Mouse (Mus musculus) CH12.LX (cell line): ENCODE results near the gene Nol10. TPM values are rescaled to one million over a fixed set of nuclear protein-coding genes. Genes with fewer than 3 reads are reported as not detected.

Experiments used
- DNase-seq: peaks from one replicate; pipeline ENCODE4 v3.0.0-alpha.2; 2013; ENCODE audit errors: extremely low read depth
- H3K27ac ChIP-seq: 2 replicates; pipeline ENCODE4 v1.5.1; 2012; ENCODE audit warnings: low read depth, mild to moderate bottlenecking, control low read depth, moderate library complexity; ENCODE audit not compliant: insufficient read depth
- H3K27me3 ChIP-seq: replicated peaks from 2 replicates; pipeline ENCODE3; 2012; ENCODE audit warnings: inconsistent platforms
- H3K36me3 ChIP-seq, 2 experiments: replicated peaks in 1 of 2; 2 replicates each; pipeline versions ENCODE3 to v1.6.1; 2012; ENCODE audit warnings: inconsistent platforms in 1 of 2, low read length in 1 of 2, mild to moderate bottlenecking in 1 of 2, mixed read lengths in 1 of 2, moderate library complexity in 1 of 2; ENCODE audit not compliant: control insufficient read depth in 1 of 2, insufficient read depth in 1 of 2
- H3K4me1 ChIP-seq, 2 experiments: 2 replicates each; pipeline ENCODE4 v1.6.1; 2012; ENCODE audit warnings: inconsistent platforms in 1 of 2, moderate library complexity in 1 of 2; ENCODE audit not compliant: insufficient read depth in 2 of 2, control insufficient read depth in 1 of 2
- H3K4me2 ChIP-seq: 2 replicates; pipeline ENCODE4 v1.6.1; 2012; ENCODE audit warnings: low read depth, mild to moderate bottlenecking, control low read depth; ENCODE audit not compliant: poor library complexity, insufficient read depth, severe bottlenecking
- H3K4me3 ChIP-seq, 3 experiments: fragments of 150-350 bp in 1 of 3; sonication (generic) in 1 of 3; replicated peaks in 1 of 3; 2 replicates each; pipeline versions ENCODE3 to v1.5.1; 2011 to 2012; ENCODE audit warnings: low read depth in 2 of 3, low read length in 2 of 3, mild to moderate bottlenecking in 2 of 3, moderate library complexity in 2 of 3, control low read depth in 1 of 3, improper control_type of control experiment in 1 of 3, inconsistent platforms in 1 of 3, mixed read lengths in 1 of 3; ENCODE audit not compliant: poor library complexity in 1 of 3
- H3K79me2 ChIP-seq: replicated peaks from 2 replicates; pipeline ENCODE4 v1.6.1; 2012; ENCODE audit warnings: mild to moderate bottlenecking, moderate library complexity; ENCODE audit not compliant: control insufficient read depth, poor library complexity, insufficient read depth, severe bottlenecking; ENCODE audit errors: extremely low read depth
- H3K9ac ChIP-seq: 2 replicates; pipeline ENCODE4 v1.6.1; 2012; ENCODE audit warnings: low read depth, mild to moderate bottlenecking, control low read depth, moderate library complexity; ENCODE audit not compliant: insufficient read depth
- H3K9me3 ChIP-seq: replicated peaks from 2 replicates; pipeline ENCODE3; 2012; ENCODE audit warnings: low read length, inconsistent platforms, mixed read lengths
- BHLHE40 ChIP-seq: IDR thresholded peaks from 2 replicates; pipeline ENCODE4 v1.6.1; 2011; ENCODE audit warnings: mild to moderate bottlenecking, low read depth, low read length, improper control_type of control experiment
- CHD1 ChIP-seq: IDR thresholded peaks from 2 replicates; pipeline ENCODE4 v1.6.1; 2012; ENCODE audit warnings: low read depth, low read length, improper control_type of control experiment, inconsistent platforms
- CHD2 ChIP-seq: IDR thresholded peaks from 2 replicates; pipeline ENCODE4 v1.6.1; 2011; ENCODE audit warnings: low read length, improper control_type of control experiment
- CTCF ChIP-seq, 2 experiments: IDR thresholded peaks in 1 of 2; conservative IDR thresholded peaks in 1 of 2; 2 replicates each; pipeline ENCODE4 v1.5.1; 2011 to 2012; ENCODE audit warnings: low read depth in 2 of 2, low read length in 2 of 2, improper control_type of control experiment in 1 of 2, inconsistent platforms in 1 of 2, mild to moderate bottlenecking in 1 of 2, moderate library complexity in 1 of 2
- ELF1 ChIP-seq: IDR thresholded peaks from 2 replicates; pipeline ENCODE4 v1.6.1; 2014; ENCODE audit warnings: low read depth, mild to moderate bottlenecking, inconsistent platforms, low read length, improper control_type of control experiment
- EP300 ChIP-seq: IDR thresholded peaks from 2 replicates; pipeline ENCODE4 v1.6.1; 2011; ENCODE audit warnings: low read length, improper control_type of control experiment
- ETS1 ChIP-seq: conservative IDR thresholded peaks from 2 replicates; pipeline ENCODE4 v1.6.1; 2012; ENCODE audit warnings: low read depth, mild to moderate bottlenecking, inconsistent platforms, low read length, improper control_type of control experiment, moderate library complexity
- GABPA ChIP-seq: IDR thresholded peaks from 2 replicates; pipeline ENCODE4 v1.6.1; 2012; ENCODE audit warnings: low read depth, low read length, improper control_type of control experiment, inconsistent platforms; ENCODE audit not compliant: insufficient replicate concordance
- HCFC1 ChIP-seq: IDR thresholded peaks from 2 replicates; pipeline ENCODE4 v1.6.1; 2012; ENCODE audit warnings: low read depth, mild to moderate bottlenecking, inconsistent platforms, low read length, improper control_type of control experiment
- IRF4 ChIP-seq: IDR thresholded peaks from 2 replicates; pipeline ENCODE4 v1.6.1; 2014; ENCODE audit warnings: low read depth, mild to moderate bottlenecking, inconsistent platforms, low read length, improper control_type of control experiment
- JUN ChIP-seq: IDR thresholded peaks from 2 replicates; pipeline ENCODE4 v1.6.1; 2011; ENCODE audit warnings: low read depth, mild to moderate bottlenecking, low read length, improper control_type of control experiment, moderate library complexity; ENCODE audit not compliant: insufficient read depth
- KAT2A ChIP-seq: IDR thresholded peaks from 2 replicates; pipeline ENCODE4 v1.6.1; 2012; ENCODE audit warnings: low read length, improper control_type of control experiment, inconsistent platforms; ENCODE audit not compliant: insufficient replicate concordance
- MAFK ChIP-seq: IDR thresholded peaks from 2 replicates; pipeline ENCODE4 v1.6.1; 2011; ENCODE audit warnings: low read length, improper control_type of control experiment; ENCODE audit not compliant: insufficient replicate concordance
- MAX ChIP-seq: IDR thresholded peaks from 2 replicates; pipeline ENCODE4 v1.6.1; 2011; ENCODE audit warnings: low read length, improper control_type of control experiment
- MAZ ChIP-seq: IDR thresholded peaks from 2 replicates; pipeline ENCODE4 v1.6.1; 2012; ENCODE audit warnings: low read depth, mild to moderate bottlenecking, inconsistent platforms, low read length, improper control_type of control experiment, moderate library complexity
- MYC ChIP-seq: IDR thresholded peaks from 2 replicates; pipeline ENCODE4 v1.6.1; 2011; ENCODE audit warnings: low read depth, mild to moderate bottlenecking, improper control_type of control experiment, low read length
- NELFE ChIP-seq: IDR thresholded peaks from 2 replicates; pipeline ENCODE4 v1.6.1; 2011; ENCODE audit warnings: low read depth, low read length, improper control_type of control experiment
- PAX5 ChIP-seq: IDR thresholded peaks from 2 replicates; pipeline ENCODE4 v1.6.1; 2012; ENCODE audit warnings: low read length, inconsistent platforms, mixed read lengths
- POLR2A ChIP-seq: IDR thresholded peaks from 2 replicates; pipeline ENCODE4 v1.6.1; 2011; ENCODE audit warnings: low read depth, mild to moderate bottlenecking, improper control_type of control experiment, low read length
- POLR2AphosphoS2 ChIP-seq: IDR thresholded peaks from 2 replicates; pipeline ENCODE4 v1.6.1; 2011; ENCODE audit warnings: low read depth, low read length, improper control_type of control experiment
- RCOR1 ChIP-seq: conservative IDR thresholded peaks from 2 replicates; pipeline ENCODE4 v1.6.1; 2012; ENCODE audit warnings: low read depth, mild to moderate bottlenecking, inconsistent platforms, low read length, improper control_type of control experiment
- SIN3A ChIP-seq: IDR thresholded peaks from 2 replicates; pipeline ENCODE4 v1.6.1; 2012; ENCODE audit warnings: low read length, improper control_type of control experiment, inconsistent platforms
- TCF12 ChIP-seq: IDR thresholded peaks from 2 replicates; pipeline ENCODE4 v1.6.1; 2014; ENCODE audit warnings: low read depth, mild to moderate bottlenecking, inconsistent platforms, low read length, improper control_type of control experiment
- UBTF ChIP-seq: IDR thresholded peaks from 2 replicates; pipeline ENCODE4 v1.6.1; 2012; ENCODE audit warnings: low read depth, mild to moderate bottlenecking, inconsistent platforms, low read length, improper control_type of control experiment, moderate library complexity
- USF1 ChIP-seq: IDR thresholded peaks from 2 replicates; pipeline ENCODE4 v1.6.1; 2014; ENCODE audit warnings: low read depth, mild to moderate bottlenecking, inconsistent platforms, low read length, improper control_type of control experiment
- ZC3H11A ChIP-seq: IDR thresholded peaks from 2 replicates; pipeline ENCODE4 v1.6.1; 2012; ENCODE audit warnings: low read depth, mild to moderate bottlenecking, inconsistent platforms, low read length, improper control_type of control experiment
- ZKSCAN1 ChIP-seq: IDR thresholded peaks from 2 replicates; pipeline ENCODE4 v1.6.1; 2012; ENCODE audit warnings: low read depth, inconsistent platforms, low read length, improper control_type of control experiment, borderline replicate concordance
- ZNF384 ChIP-seq: IDR thresholded peaks from 2 replicates; pipeline ENCODE4 v1.6.1; 2012; ENCODE audit warnings: low read depth, low read length, improper control_type of control experiment, inconsistent platforms
- dilution Hi-C: fragments of 300-500 bp; cut with MboI; formaldehyde crosslinking; loops from 2 replicates; pipeline ENCODE4 v1.14.3; 2020; ENCODE audit warnings: low sequenced_read_pairs; ENCODE audit not compliant: extremely low pct_unique_long_range_greater_than_20kb, extremely low pct_ligation_motif_present
- in situ Hi-C: fragments of 300-500 bp; cut with MboI; formaldehyde crosslinking; loops from 3 replicates; pipeline ENCODE4 v1.14.3; 2019; ENCODE audit warnings: low sequenced_read_pairs, low pct_ligation_motif_present, low pct_unique_long_range_greater_than_20kb, mixed read lengths
- polyA plus RNA-seq: library from polyadenylated mRNA; unstranded; fragments of >175 nt; gene quantifications from 2 replicates; pipeline ENCODE4 v1.2.1, GENCODE M21; 2012; ENCODE audit warnings: low read depth; ENCODE audit not compliant: insufficient read length
- total RNA-seq, 2 experiments: library from RNA; depleted of rRNA; stranded (reverse); fragments of 300-350 nt in 1 of 2; fragments of >200 nt in 1 of 2; gene quantifications; 2 replicates each; pipeline ENCODE4 v1.2.3; 2012 to 2014

The Nol10 gene
- total and polyA plus RNA-seq, 3 experiments: 10.9 to 65.8 (median 14.5) TPM

DNA sequence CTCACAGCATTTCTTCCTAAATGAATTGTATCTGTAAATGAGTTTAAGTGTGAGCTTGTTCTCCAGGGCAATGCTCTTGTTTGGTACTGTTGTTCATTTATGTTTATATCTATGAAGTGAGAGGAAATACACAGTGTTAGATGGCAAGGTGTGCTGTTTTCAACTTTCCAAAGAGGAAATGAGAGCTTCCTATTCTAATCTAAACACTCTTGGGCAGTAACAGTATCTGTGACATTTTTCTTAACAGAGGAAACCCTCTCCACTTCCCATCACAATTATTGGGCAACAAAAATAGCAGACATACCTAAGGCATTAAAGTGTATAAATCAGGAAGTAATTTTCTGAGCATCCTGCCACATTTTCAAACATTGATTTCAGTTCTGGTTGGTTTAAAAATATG lies 41.8 kb downstream of the Nol10 start:
- Histone ChIP-seq H3K27me3 (no peaks in the 10 kb centered on the region), H3K9me3 (no peaks in the 10 kb centered on the region), H3K4me2 (no peak overlapping the region), H3K4me3 (no peak overlapping the region), H3K9ac (no peak overlapping the region), H3K79me2 (no peaks in the 10 kb centered on the region), H3K27ac (no peak overlapping the region), H3K36me3 (peaks cover 14 to 55% of the 10 kb centered on the region in 2 experiments), H3K4me1 (peaks cover 24 to 57% of the 10 kb centered on the region in 2 experiments)
- in situ Hi-C loops: no loop called here
- dilution Hi-C loops: no loop called here
- TF ChIP-seq SIN3A (no peak), CHD2 (no peak), UBTF (no peak), TCF12 (no peak), USF1 (no peak), GABPA (no peak), CHD1 (no peak), MAX (no peak), PAX5 (no peak), JUN (no peak), POLR2A (no peak), MAZ (no peak), POLR2AphosphoS2 (no peak), RCOR1 (no peak)
- no peak for DNase-seq

DNA sequence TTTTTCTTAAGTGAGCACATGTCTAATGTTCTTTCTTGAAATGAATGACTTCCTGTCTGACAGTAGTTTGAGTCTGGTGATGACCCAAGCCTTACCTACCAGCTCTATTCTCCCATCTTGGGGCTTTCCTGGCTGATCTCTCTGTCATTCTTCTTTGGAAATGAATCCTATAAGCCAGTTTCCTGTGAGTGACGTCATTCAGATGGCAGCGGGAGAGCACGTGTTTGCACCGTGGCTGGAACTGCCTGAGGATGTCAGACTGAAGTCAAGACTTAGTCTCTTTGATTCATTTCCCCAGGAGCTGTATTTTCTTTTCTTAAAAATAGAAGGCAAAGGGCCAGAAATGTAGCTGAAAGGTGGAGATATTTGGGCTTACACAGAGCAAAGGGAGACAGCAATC lies 42.3 kb downstream of the Nol10 start:
- H3K36me3 ChIP-seq: peaks cover 18 to 60% of the 10 kb centered on the region in 2 experiments

More for the DNA sequence above, 42.3 kb downstream of the Nol10 start:
- H3K79me2 ChIP-seq: no peaks in the 10 kb centered on the region
- DNase-seq: peak; percentile 41
- H3K4me3 ChIP-seq: no peak overlapping the region
- in situ Hi-C loops (no loop called here), dilution Hi-C loops (no loop called here)
- no peaks in the 10 kb centered on the region for H3K9me3 ChIP-seq
- no peak overlapping the region for H3K27ac ChIP-seq
- TF ChIP-seq SIN3A: no peak
- TF ChIP-seq UBTF: no peak
- peak; percentile 78 for TF ChIP-seq BHLHE40
- no peak for TF ChIP-seq MAFK
- no peak for TF ChIP-seq ELF1
- TF ChIP-seq PAX5: no peak
- no peak for TF ChIP-seq KAT2A
- TF ChIP-seq GABPA: no peak
- TF ChIP-seq CHD2: no peak
- TF ChIP-seq ZNF384: no peak
- TF ChIP-seq USF1: no peak
- TF ChIP-seq ZKSCAN1: no peak
- TF ChIP-seq HCFC1: no peak
- TF ChIP-seq CTCF (conservative IDR thresholded peaks at IDR 0.05 in 1 of 2, IDR thresholded peaks at IDR 0.05 in 1 of 2; ENCODE audit: low read depth in 2 of 2, low read length in 2 of 2): no peak
- TF ChIP-seq MYC: 0 out of 2 replicates have a peak, but pooled peaks have one; percentile 68
- no peak for TF ChIP-seq NELFE
- no peak for TF ChIP-seq RCOR1
- no peak for TF ChIP-seq ZC3H11A
- no peak for TF ChIP-seq JUN
- TF ChIP-seq EP300: no peak
- no peak for TF ChIP-seq IRF4
- TF ChIP-seq MAX: peak; percentile 74; the same call in 1 of the 2 replicates
- TF ChIP-seq ETS1: peak; percentile 50; the same call in 1 of the 2 replicates
- H3K27me3 ChIP-seq: no peaks in the 10 kb centered on the region
- H3K4me1 ChIP-seq: peaks cover 24 to 57% of the 10 kb centered on the region in 2 experiments
- H3K4me2 ChIP-seq: no peak overlapping the region
- no peak overlapping the region for H3K9ac ChIP-seq
